Mouse (Mus musculus) lung, postnatal 14 days (tissue): ENCODE measurements around the gene Cyp26c1.

Source experiments
- DNase-seq: peaks from one replicate; pipeline ENCODE4 v3.0.0; 2021

The Cyp26c1 gene

GRCm38 (mm10) chr19:37699711-37700110 is 14.3 kb downstream of the Cyp26c1 start:
- DNase-seq: no peak

GRCm38 (mm10) chr19:37702377-37703076 is 17.1 kb downstream of the Cyp26c1 start:
- no peak for DNase-seq

GRCm38 (mm10) chr19:37703902-37704509 is 18.6 kb downstream of the Cyp26c1 start:
- peak; percentile 76 for DNase-seq

- DNase-seq: no peak
Measured at GRCm38 (mm10) chr19:37705722-37706121, 20.3 kb downstream of the Cyp26c1 start.

GRCm38 (mm10) chr19:37714681-37715080 is 29.3 kb downstream of the Cyp26c1 start:
- DNase-seq: no peak

GRCm38 (mm10) chr19:37715980-37716379 is 30.6 kb downstream of the Cyp26c1 start:
- no peak for DNase-seq

GRCm38 (mm10) chr19:37716524-37717175 is 31.3 kb downstream of the Cyp26c1 start:
- no peak for DNase-seq

GRCm38 (mm10) chr19:37719166-37719565 is 33.8 kb downstream of the Cyp26c1 start:
- DNase-seq: no peak

- no peak for DNase-seq
Measured at GRCm38 (mm10) chr19:37724591-37724990, 39.2 kb downstream of the Cyp26c1 start.

- DNase-seq: no peak
Measured at GRCm38 (mm10) chr19:37726585-37726984, 41.2 kb downstream of the Cyp26c1 start.

GRCm38 (mm10) chr19:37727366-37727765 is 42.0 kb downstream of the Cyp26c1 start:
- DNase-seq: no peak

GRCm38 (mm10) chr19:37735426-37735825 is 50.0 kb downstream of the Cyp26c1 start:
- DNase-seq: no peak

- no peak for DNase-seq
Measured at GRCm38 (mm10) chr19:37738575-37738974, 53.2 kb downstream of the Cyp26c1 start.

- DNase-seq: no peak
Measured at GRCm38 (mm10) chr19:37740043-37740442, 54.7 kb downstream of the Cyp26c1 start.
